Mouse (Mus musculus): ENCODE data around the gene Agap1. TPM values are rescaled to one million over a fixed set of nuclear protein-coding genes. Genes with fewer than 3 reads are reported as not detected.

Agap1 gene
- polyA plus RNA-seq, 1 experiment from 2014 or later = 10.3 TPM

GRCm38 (mm10) chr1:89717100-89717499, 262.5 kb downstream of the Agap1 start:
- no peaks in the 10 kb centered on the region for H3K9me3 ChIP-seq
- DNase-seq (ENCODE audit: low spot score) = no peak
- H3K4me1 ChIP-seq = peaks cover 45% of the 10 kb centered on the region
- H3K4me3 ChIP-seq = no peak overlapping the region
- H3K27ac ChIP-seq = no peak overlapping the region
- WGBS = 87% methylated on average over 4 of the region's 4 CpGs
- no peaks in the 10 kb centered on the region for H3K36me3 ChIP-seq
- H3K27me3 ChIP-seq (ENCODE audit: insufficient read depth, poor library complexity, severe bottlenecking) = no peaks in the 10 kb centered on the region

GRCm38 (mm10) chr1:89718782-89719403, 264.3 kb downstream of the Agap1 start:
- WGBS = 79% methylated on average over 7 of the region's 7 CpGs
- no peaks in the 10 kb centered on the region for H3K36me3 ChIP-seq
- no peak overlapping the region for H3K4me3 ChIP-seq
- no peak overlapping the region for H3K27ac ChIP-seq
- no peaks in the 10 kb centered on the region for H3K27me3 ChIP-seq (ENCODE audit: insufficient read depth, poor library complexity, severe bottlenecking)
- DNase-seq (ENCODE audit: low spot score) = no peak
- no peaks in the 10 kb centered on the region for H3K9me3 ChIP-seq
- H3K4me1 ChIP-seq = peaks cover 48% of the 10 kb centered on the region

- Histone ChIP-seq H3K4me3 (no peak overlapping the region), H3K27me3 (ENCODE audit: insufficient read depth, poor library complexity, severe bottlenecking) (no peaks in the 10 kb centered on the region), H3K4me1 (peaks cover 22% of the 10 kb centered on the region), H3K9me3 (no peaks in the 10 kb centered on the region), H3K27ac (peak overlapping the region; percentile 82), H3K36me3 (peaks cover 6% of the 10 kb centered on the region; the same call in 1 of the 2 replicates)
- 7% methylated on average over 3 of the region's 3 CpGs for WGBS
- DNase-seq (ENCODE audit: low spot score) = peak; percentile 80
These were observed 269.5 kb downstream of the Agap1 start for GRCm38 (mm10) chr1:89724141-89724540.

- DNase-seq (ENCODE audit: low spot score) = no peak
- H3K27me3 ChIP-seq (ENCODE audit: insufficient read depth, poor library complexity, severe bottlenecking) = no peaks in the 10 kb centered on the region
- H3K27ac ChIP-seq = peak overlapping the region; percentile 82
- H3K36me3 ChIP-seq = peaks cover 6% of the 10 kb centered on the region; the same call in 1 of the 2 replicates
- WGBS = 44% methylated on average over 6 of the region's 6 CpGs
- H3K9me3 ChIP-seq = no peaks in the 10 kb centered on the region
- no peak overlapping the region for H3K4me3 ChIP-seq
- H3K4me1 ChIP-seq = peaks cover 22% of the 10 kb centered on the region
These were observed 269.9 kb downstream of the Agap1 start for GRCm38 (mm10) chr1:89724555-89724954.

DNA sequence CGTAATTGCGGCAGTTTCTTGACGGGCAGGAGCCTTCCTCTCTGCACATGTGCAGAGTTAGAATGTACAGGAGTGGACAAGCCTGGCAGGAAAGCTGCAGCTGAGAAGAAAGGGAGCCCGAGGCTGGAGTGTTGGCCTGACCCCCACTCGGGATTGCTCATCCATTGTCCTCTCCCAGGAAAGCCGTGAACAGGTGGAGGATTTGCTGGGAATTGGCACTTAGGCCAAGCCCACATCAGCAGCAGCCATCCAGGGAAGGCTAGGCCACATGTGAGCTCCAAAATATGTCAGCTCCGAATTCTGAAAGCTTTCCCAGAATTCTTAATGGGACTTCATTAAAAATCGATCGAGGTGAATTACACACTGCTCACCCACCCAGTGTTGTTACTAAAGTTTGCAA, 270.4 kb downstream of the Agap1 start:
- DNase-seq (ENCODE audit: low spot score) = no peak
- Histone ChIP-seq H3K9me3 (no peaks in the 10 kb centered on the region), H3K27ac (peak overlapping the region; percentile 82), H3K36me3 (peaks cover 6% of the 10 kb centered on the region; the same call in 1 of the 2 replicates), H3K27me3 (ENCODE audit: insufficient read depth, poor library complexity, severe bottlenecking) (no peaks in the 10 kb centered on the region), H3K4me1 (peaks cover 25% of the 10 kb centered on the region), H3K4me3 (no peak overlapping the region)
- 72% methylated on average over 9 of the region's 9 CpGs for WGBS

DNA sequence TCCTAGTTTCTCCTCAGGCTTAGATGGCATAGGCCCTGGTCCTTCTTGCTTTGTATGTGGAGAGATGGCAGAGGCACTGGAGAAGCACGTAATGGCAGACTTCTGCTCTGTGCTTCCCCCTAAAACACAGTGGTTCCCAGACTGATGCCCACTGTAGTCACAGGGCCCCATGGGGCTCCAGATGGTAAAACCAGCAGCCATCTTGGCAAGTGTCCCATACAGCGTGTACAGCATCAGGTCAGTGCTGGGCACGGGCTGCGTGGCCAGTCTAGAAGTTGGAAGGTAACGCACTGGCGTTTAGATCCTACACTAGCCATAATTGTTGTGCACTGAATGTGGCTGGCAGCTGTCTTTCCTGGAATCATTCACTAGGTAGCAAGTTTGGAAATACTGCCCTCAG, 273.9 kb downstream of the Agap1 start:
- DNase-seq (ENCODE audit: low spot score) = no peak
- Histone ChIP-seq H3K36me3 (peaks cover 11% of the 10 kb centered on the region), H3K27me3 (ENCODE audit: insufficient read depth, poor library complexity, severe bottlenecking) (no peaks in the 10 kb centered on the region), H3K9me3 (no peaks in the 10 kb centered on the region), H3K4me1 (peaks cover 21% of the 10 kb centered on the region), H3K27ac (no peak overlapping the region), H3K4me3 (no peak overlapping the region)
- 93% methylated on average over 6 of the region's 6 CpGs for WGBS

DNA sequence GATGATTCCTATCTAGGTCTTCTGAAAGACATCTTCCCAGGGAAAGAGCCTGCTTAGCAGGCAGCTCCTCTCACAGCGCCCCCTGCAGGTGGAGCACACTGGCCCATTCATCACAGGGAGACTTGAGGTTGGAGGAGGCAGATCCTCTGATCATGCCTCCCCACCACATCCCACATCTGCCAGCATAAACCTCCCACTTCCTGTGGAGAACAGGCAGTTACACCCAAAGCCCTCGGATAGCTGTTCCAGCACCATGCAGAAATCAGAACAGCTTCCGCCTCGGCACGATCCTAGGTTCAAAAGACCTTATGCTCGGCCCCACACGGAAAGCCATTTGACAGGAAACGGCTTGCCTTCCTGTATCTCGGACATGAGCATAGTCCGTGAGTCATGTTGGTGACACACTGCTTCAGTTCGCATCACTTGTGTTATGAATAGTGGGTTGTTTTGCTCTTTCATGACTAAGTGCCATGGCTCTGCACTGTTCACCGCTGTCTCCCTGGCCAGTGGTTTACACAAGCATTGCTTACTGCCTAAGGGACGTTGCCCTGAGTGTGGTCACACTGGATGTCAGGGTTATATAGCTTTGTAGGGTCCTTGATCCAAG, 276.1 kb downstream of the Agap1 start:
- Histone ChIP-seq H3K27ac (no peak overlapping the region), H3K4me1 (peaks cover 9% of the 10 kb centered on the region), H3K36me3 (peaks cover 12% of the 10 kb centered on the region), H3K27me3 (ENCODE audit: insufficient read depth, poor library complexity, severe bottlenecking) (no peaks in the 10 kb centered on the region), H3K9me3 (no peaks in the 10 kb centered on the region), H3K4me3 (no peak overlapping the region)
- no peak for DNase-seq (ENCODE audit: low spot score)
- WGBS = 67% methylated on average over 13 of the region's 13 CpGs

- Histone ChIP-seq H3K36me3 (peaks cover 5% of the 10 kb centered on the region; the same call in 1 of the 2 replicates), H3K27me3 (ENCODE audit: insufficient read depth, poor library complexity, severe bottlenecking) (no peaks in the 10 kb centered on the region), H3K27ac (no peak overlapping the region), H3K4me3 (no peak overlapping the region), H3K4me1 (peaks cover 19% of the 10 kb centered on the region), H3K9me3 (no peaks in the 10 kb centered on the region)
- WGBS = 80% methylated on average over 9 of the region's 9 CpGs
- no peak for DNase-seq (ENCODE audit: low spot score)
These were observed 279.8 kb downstream of the Agap1 start for GRCm38 (mm10) chr1:89734368-89734767.

DNA sequence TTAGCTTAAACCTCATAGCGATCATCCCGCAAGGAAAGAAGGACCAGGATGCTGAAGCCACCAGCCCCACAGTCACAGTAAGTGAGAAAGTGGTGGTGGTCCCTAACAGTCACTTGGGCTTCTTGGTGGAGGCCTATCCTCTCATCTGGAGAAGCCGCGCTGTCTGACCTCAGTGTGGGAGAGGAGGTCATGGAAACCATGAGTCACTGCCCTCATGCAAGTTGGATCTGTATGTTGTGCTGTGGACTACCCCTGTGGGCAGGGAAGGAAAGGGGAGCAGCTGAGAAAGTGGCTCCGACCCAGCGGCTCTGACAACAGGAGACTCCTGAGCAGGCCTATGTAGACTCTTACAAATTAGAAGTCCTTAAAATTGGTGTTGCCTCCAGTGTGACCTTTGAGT, 280.5 kb downstream of the Agap1 start:
- DNase-seq (ENCODE audit: low spot score) = no peak

GRCm38 (mm10) chr1:89736021-89736420, 281.4 kb downstream of the Agap1 start:
- Histone ChIP-seq H3K27me3 (ENCODE audit: insufficient read depth, poor library complexity, severe bottlenecking) (no peaks in the 10 kb centered on the region), H3K4me3 (no peak overlapping the region), H3K4me1 (peaks cover 24% of the 10 kb centered on the region), H3K9me3 (no peaks in the 10 kb centered on the region), H3K27ac (no peak overlapping the region), H3K36me3 (peaks cover 5% of the 10 kb centered on the region; the same call in 1 of the 2 replicates)
- no peak for DNase-seq (ENCODE audit: low spot score)
- whole genome bisulfite sequencing = 93% methylated on average over 6 of the region's 6 CpGs

More for the DNA sequence above, 280.5 kb downstream of the Agap1 start:
- H3K9me3 ChIP-seq = no peaks in the 10 kb centered on the region
- H3K4me1 ChIP-seq = peaks cover 22% of the 10 kb centered on the region
- no peaks in the 10 kb centered on the region for H3K27me3 ChIP-seq (ENCODE audit: insufficient read depth, poor library complexity, severe bottlenecking)
- H3K4me3 ChIP-seq = no peak overlapping the region
- 77% methylated on average over 6 of the region's 6 CpGs for WGBS
- peaks cover 5% of the 10 kb centered on the region; the same call in 1 of the 2 replicates for H3K36me3 ChIP-seq
- peak overlapping the region; percentile 42; the same call in 1 of the 2 replicates for H3K27ac ChIP-seq

DNA sequence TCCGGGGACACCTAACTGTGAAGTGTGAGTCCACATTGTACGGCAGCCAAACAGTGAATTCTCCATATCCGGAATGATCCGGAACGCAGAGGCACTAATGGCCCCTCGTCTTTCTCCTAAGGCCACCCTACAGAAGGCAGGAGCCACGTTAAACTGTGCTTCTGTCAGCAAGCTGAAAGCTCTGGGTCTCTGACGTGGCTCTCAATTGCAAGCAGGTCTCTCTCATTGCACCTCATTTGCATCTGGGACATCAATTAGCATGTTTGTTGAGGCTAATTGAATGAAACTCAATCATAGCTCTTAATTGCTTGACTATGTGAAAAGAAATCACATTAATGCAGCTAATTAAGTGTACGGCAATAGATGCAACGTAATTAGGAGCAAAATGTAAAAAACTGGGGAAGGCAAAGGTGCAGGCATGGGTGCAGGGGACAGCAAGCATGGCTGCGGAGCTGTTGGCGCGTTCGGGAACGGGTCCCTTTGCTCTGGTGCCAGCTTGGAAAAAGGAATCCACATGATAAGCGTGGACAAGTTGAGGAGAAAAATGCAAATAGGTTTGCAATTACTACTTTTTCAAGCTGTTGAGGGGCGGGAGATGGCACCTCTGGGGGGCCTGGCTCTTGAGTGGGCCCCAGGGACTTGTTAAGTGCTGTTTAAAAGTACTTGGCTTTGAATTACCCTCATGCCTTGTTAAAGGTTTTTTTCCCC, 284.6 kb downstream of the Agap1 start:
- no peak overlapping the region for H3K27ac ChIP-seq
- WGBS = 61% methylated on average over 17 of the region's 17 CpGs
- peaks cover 24% of the 10 kb centered on the region for H3K4me1 ChIP-seq
- no peaks in the 10 kb centered on the region for H3K27me3 ChIP-seq (ENCODE audit: insufficient read depth, poor library complexity, severe bottlenecking)
- H3K36me3 ChIP-seq = peaks cover 11% of the 10 kb centered on the region
- H3K9me3 ChIP-seq = no peaks in the 10 kb centered on the region
- no peak for DNase-seq (ENCODE audit: low spot score)
- H3K4me3 ChIP-seq = no peak overlapping the region

- Histone ChIP-seq H3K27ac (no peak overlapping the region), H3K4me3 (no peak overlapping the region), H3K36me3 (peaks cover 17% of the 10 kb centered on the region), H3K9me3 (no peaks in the 10 kb centered on the region), H3K4me1 (peaks cover 24% of the 10 kb centered on the region), H3K27me3 (ENCODE audit: insufficient read depth, poor library complexity, severe bottlenecking) (no peaks in the 10 kb centered on the region)
- WGBS = 41% methylated on average over 3 of the region's 3 CpGs
- DNase-seq (ENCODE audit: low spot score) = no peak
These were observed 285.1 kb downstream of the Agap1 start for GRCm38 (mm10) chr1:89739775-89740099.

DNA sequence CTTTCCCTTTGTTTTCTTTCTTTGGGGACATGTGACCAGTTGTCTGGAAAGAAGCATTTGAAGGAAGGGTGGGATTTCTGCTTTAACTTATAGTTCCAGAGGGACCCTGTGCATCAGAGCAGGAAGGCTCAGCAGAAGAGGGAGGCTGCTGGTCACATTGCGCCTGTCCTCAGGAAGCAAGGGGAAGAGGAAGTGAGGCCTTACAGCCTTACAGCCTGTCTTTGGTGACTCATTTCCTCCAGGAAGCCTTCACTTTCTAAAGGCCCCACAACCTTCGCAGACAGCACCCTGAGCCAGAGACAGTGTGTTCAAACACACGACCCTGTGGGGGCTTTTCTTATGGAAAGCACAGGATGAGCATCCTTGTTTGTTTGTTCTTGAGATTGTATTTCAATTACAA, 287.8 kb downstream of the Agap1 start:
- no peak for DNase-seq (ENCODE audit: low spot score)

More for the DNA sequence above, 287.8 kb downstream of the Agap1 start:
- Histone ChIP-seq H3K27me3 (ENCODE audit: insufficient read depth, poor library complexity, severe bottlenecking) (no peaks in the 10 kb centered on the region), H3K27ac (no peak overlapping the region), H3K4me1 (peaks cover 19% of the 10 kb centered on the region), H3K4me3 (no peak overlapping the region), H3K9me3 (no peaks in the 10 kb centered on the region), H3K36me3 (peaks cover 19% of the 10 kb centered on the region)
- WGBS = 54% methylated on average over 3 of the region's 3 CpGs

Data from heart, embryonic 10.5 days (tissue).